Mouse (Mus musculus) left cerebral cortex, postnatal 25 days (tissue): ENCODE measurements around the gene Wnt10b. TPM values are rescaled to one million over a fixed set of nuclear protein-coding genes. Genes with fewer than 3 reads are reported as not detected.
A peak's percentile ranks its signal among the peaks of the same experiment; 100 is the strongest.

Experiments used
- DNase-seq, 2 experiments: peaks; one replicate each; pipeline ENCODE4 v3.0.0; 2022; ENCODE audit warnings: low spot score in 2 of 2, mixed read lengths in 1 of 2
- intact Hi-C: fragments of 180-260 bp; cut with DNase I; formaldehyde crosslinking; loops from one replicate; pipeline ENCODE4 v1.15.1; 2025
- total RNA-seq, 2 experiments: library from RNA; stranded (reverse); gene quantifications; 2 replicates each; pipeline ENCODE4 v1.2.3; 2021

Gene Wnt10b
- total RNA-seq, 2 experiments from 2014 or later = 0.37 to 0.62 TPM

- intact Hi-C loops = no loop called here
- DNase-seq = no peak
These were observed 39.2 kb downstream of the Wnt10b start for GRCm38 (mm10) chr15:98738796-98739195.

- DNase-seq = peak; percentile 43 to 52
These were observed 40.1 kb downstream of the Wnt10b start for GRCm38 (mm10) chr15:98737881-98738280.

GRCm38 (mm10) chr15:98736521-98736920 is 41.4 kb downstream of the Wnt10b start:
- intact Hi-C loops = no loop called here
- no peak for DNase-seq

More at GRCm38 (mm10) chr15:98737881-98738280, 40.1 kb downstream of the Wnt10b start:
- intact Hi-C loops = no loop called here

- intact Hi-C loops = no loop called here
These were observed 43.9 kb downstream of the Wnt10b start for GRCm38 (mm10) chr15:98733976-98734566.

GRCm38 (mm10) chr15:98733370-98733769 is 44.6 kb downstream of the Wnt10b start:
- intact Hi-C loops = no loop called here

More at GRCm38 (mm10) chr15:98733976-98734566, 43.9 kb downstream of the Wnt10b start:
- no peak for DNase-seq

GRCm38 (mm10) chr15:98732006-98732531 is 45.9 kb downstream of the Wnt10b start:
- intact Hi-C loops = no loop called here
- DNase-seq = no peak

More at GRCm38 (mm10) chr15:98733370-98733769, 44.6 kb downstream of the Wnt10b start:
- DNase-seq = no peak

GRCm38 (mm10) chr15:98730790-98731189 is 47.2 kb downstream of the Wnt10b start:
- intact Hi-C loops = no loop called here
- no peak for DNase-seq

GRCm38 (mm10) chr15:98729791-98730545 is 48.0 kb downstream of the Wnt10b start:
- intact Hi-C loops = no loop called here
- no peak for DNase-seq

- intact Hi-C loops = no loop called here
- DNase-seq = no peak
These were observed 49.6 kb downstream of the Wnt10b start for GRCm38 (mm10) chr15:98728366-98728765.

GRCm38 (mm10) chr15:98727443-98728321 is 50.3 kb downstream of the Wnt10b start, which contains the start of gene Fkbp11:
TSS of gene Fkbp11 (minus strand) at chr15:98728198.
- intact Hi-C loops = no loop called here
- DNase-seq = peak in 1 of 2 experiments; percentile 42

GRCm38 (mm10) chr15:98726746-98727145 is 51.2 kb downstream of the Wnt10b start:
- no peak for DNase-seq

GRCm38 (mm10) chr15:98726079-98726478 is 51.9 kb downstream of the Wnt10b start:
- intact Hi-C loops = no loop called here
- no peak for DNase-seq

More at GRCm38 (mm10) chr15:98726746-98727145, 51.2 kb downstream of the Wnt10b start:
- intact Hi-C loops = no loop called here

- DNase-seq = no peak
- intact Hi-C loops = no loop called here
These were observed 53.5 kb downstream of the Wnt10b start for GRCm38 (mm10) chr15:98724441-98724840.

- DNase-seq = no peak
- intact Hi-C loops = no loop called here
These were observed 55.1 kb downstream of the Wnt10b start for GRCm38 (mm10) chr15:98722854-98723253.

GRCm38 (mm10) chr15:98722191-98722590 is 55.8 kb downstream of the Wnt10b start:
- intact Hi-C loops = no loop called here
- no peak for DNase-seq

Other genes starting within 250 kb of the Wnt10b start
- gene Kansl2, start 243.9 kb downstream of the Wnt10b start, total RNA-seq = 10 to 100 TPM; 58.1 to 62.6 TPM
- gene Ccnt1, start 207.2 kb downstream of the Wnt10b start, total RNA-seq = 10 to 100 TPM; 45.5 to 45.9 TPM
- gene 4930415O20Rik, start 207.1 kb downstream of the Wnt10b start, total RNA-seq = not detected
- gene Adcy6, start 168.1 kb downstream of the Wnt10b start, total RNA-seq = 10 to 100 TPM; 51.7 to 53.7 TPM
- 100 to 1,000 TPM; 277 to 286 TPM for gene Cacnb3, start 147.3 kb downstream of the Wnt10b start, total RNA-seq
- gene Ddx23, start 115.3 kb downstream of the Wnt10b start, total RNA-seq = 10 to 100 TPM; 69.4 to 75.8 TPM
- gene Rnd1, start 100.7 kb downstream of the Wnt10b start, total RNA-seq = 10 to 100 TPM; 31.8 to 36.8 TPM
- gene Ccdc65, start 69.9 kb downstream of the Wnt10b start, total RNA-seq = 10 to 100 TPM in 1 of 2 experiments, 1 to 10 TPM in 1; 9.8 to 11.4 TPM
- gene Fkbp11, start 50.0 kb downstream of the Wnt10b start, total RNA-seq = 1 to 10 TPM; 1.4 to 2.3 TPM
- gene Arf3, start 14.9 kb downstream of the Wnt10b start, total RNA-seq = 100 to 1,000 TPM; 767 to 776 TPM
- not detected for gene Wnt1, start 11.7 kb upstream of the Wnt10b start, total RNA-seq
- 100 to 1,000 TPM; 829 to 842 TPM for gene Ddn, start 31.3 kb upstream of the Wnt10b start, total RNA-seq
- 10 to 100 TPM; 44.1 to 55.6 TPM for gene Prkag1, start 53.4 kb upstream of the Wnt10b start, total RNA-seq
- gene Kmt2d, start 93.1 kb upstream of the Wnt10b start, total RNA-seq = 10 to 100 TPM; 78.0 to 80.2 TPM
- gene Rhebl1, start 116.4 kb upstream of the Wnt10b start, total RNA-seq = 10 to 100 TPM in 1 of 2 experiments, 1 to 10 TPM in 1; 8.2 to 11.6 TPM
- gene Dhh, start 120.4 kb upstream of the Wnt10b start, total RNA-seq = under 1 TPM; 0.37 to 0.41 TPM
- 10 to 100 TPM; 13.8 to 18.4 TPM for gene Lmbr1l, start 140.1 kb upstream of the Wnt10b start, total RNA-seq
- gene Tuba1b, start 156.4 kb upstream of the Wnt10b start, total RNA-seq = 100 to 1,000 TPM; 541 to 580 TPM
- not detected for gene Gm49450, start 175.4 kb upstream of the Wnt10b start, total RNA-seq
- 1,000 to 10,000 TPM; 1,095 to 1,137 TPM for gene Tuba1a, start 175.6 kb upstream of the Wnt10b start, total RNA-seq